Mouse (Mus musculus) neural tube, embryonic 13.5 days (tissue): ENCODE measurements at regions not wholly inside any gene's neighbourhood (a gene's known extent, or its start where the extent isn't known, plus 50 kb on each side); places are given as distances from the start of the nearest gene placed in this dataset.

Experiments used
- ATAC-seq: fragments of 200-750 bp; cut with Nextera tagmentation; 2 replicates; pipeline ENCODE4 v1.8.0; 2017; ENCODE audit warnings: low read depth, mild to moderate bottlenecking, moderate TSS enrichment, moderate library complexity
- H3K27ac ChIP-seq: fragments of 300-500 bp; sonication (generic); replicated peaks from 2 replicates; pipeline ENCODE4 v1.5.1; 2015; ENCODE audit warnings: moderate library complexity, mild to moderate bottlenecking, inconsistent platforms
- H3K27me3 ChIP-seq: fragments of 300-500 bp; sonication (generic); 2 replicates; pipeline ENCODE4 v1.6.1; 2015; ENCODE audit warnings: mild to moderate bottlenecking, inconsistent platforms
- H3K36me3 ChIP-seq: fragments of 300-500 bp; sonication (generic); 2 replicates; pipeline ENCODE4 v1.6.1; 2015; ENCODE audit warnings: mild to moderate bottlenecking, inconsistent platforms
- H3K4me1 ChIP-seq: fragments of 300-500 bp; sonication (generic); replicated peaks from 2 replicates; pipeline ENCODE4 v1.6.1; 2015; ENCODE audit warnings: inconsistent platforms
- H3K4me2 ChIP-seq: fragments of 300-500 bp; sonication (generic); 2 replicates; pipeline ENCODE4 v1.6.1; 2015; ENCODE audit warnings: inconsistent platforms, mild to moderate bottlenecking, moderate library complexity
- H3K4me3 ChIP-seq: fragments of 300-500 bp; sonication (generic); 2 replicates; pipeline ENCODE4 v1.5.1; 2015; ENCODE audit warnings: mild to moderate bottlenecking, inconsistent platforms
- H3K9ac ChIP-seq: fragments of 300-500 bp; sonication (generic); 2 replicates; pipeline ENCODE4 v1.6.1; 2015; ENCODE audit warnings: moderate library complexity, mild to moderate bottlenecking, inconsistent platforms
- H3K9me3 ChIP-seq: fragments of 300-500 bp; sonication (generic); 2 replicates; pipeline ENCODE4 v1.6.1; 2016; ENCODE audit warnings: inconsistent platforms
- WGBS: fragments of 180-500 bp; shearing (Covaris S2); methylation state at CpG from one replicate; pipeline ENCODE4 v1.1.7; 2015; 5-methylcytosine and 5-hydroxymethylcytosine counted together

- no peak for ATAC-seq
- Histone ChIP-seq H3K9me3 (no peaks in the 10 kb centered on the region), H3K27me3 (peaks cover 63% of the 10 kb centered on the region), H3K4me1 (peaks cover 11% of the 10 kb centered on the region), H3K27ac (no peak overlapping the region), H3K36me3 (no peaks in the 10 kb centered on the region), H3K9ac (no peak overlapping the region), H3K4me2 (no peak overlapping the region), H3K4me3 (no peak overlapping the region)
- WGBS, result under 1% methylated on average over 17 of the region's 17 CpGs
Observed at GRCm38 (mm10) chr6:51178799-51179398, 253.6 kb upstream of the Nfe2l3 start.

DNA sequence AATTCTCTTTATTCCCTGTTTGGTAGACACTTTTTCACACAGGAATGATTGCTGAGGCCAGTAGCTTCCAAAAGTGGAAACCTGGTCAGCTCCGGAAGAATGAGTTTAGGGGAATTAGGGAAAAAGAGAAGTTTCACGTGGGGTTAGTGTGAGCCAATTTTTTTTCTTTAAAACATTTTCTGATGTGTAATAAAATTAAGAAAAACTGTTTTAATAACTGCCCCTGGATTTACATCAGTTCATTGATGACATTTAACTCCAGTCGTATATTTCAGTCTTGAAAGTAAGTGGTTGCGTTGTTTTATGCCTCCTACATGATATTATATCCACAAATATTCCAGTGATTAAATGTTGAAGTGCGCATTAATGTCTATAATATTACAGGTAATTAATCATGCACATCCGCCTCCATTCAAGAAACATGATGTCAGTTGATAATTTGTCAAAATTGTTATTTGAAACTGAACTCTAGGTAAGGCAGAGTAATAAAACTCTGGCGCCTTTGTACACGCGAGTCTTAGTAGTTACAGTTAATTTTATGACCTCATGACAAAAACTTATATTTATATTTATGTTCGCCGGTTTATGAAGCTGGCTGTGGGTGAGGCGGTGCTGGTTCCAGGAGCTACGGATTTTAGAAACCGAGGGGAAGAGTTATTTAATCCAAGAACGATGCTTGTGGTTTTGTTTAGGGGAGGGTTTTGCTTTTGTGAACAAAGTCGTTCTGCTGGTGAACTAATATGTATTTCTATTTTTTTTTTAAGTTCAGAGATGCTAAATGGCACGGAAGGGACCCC, 252.5 kb upstream of the Nfe2l3 start:
- WGBS, result 5% methylated on average over 17 of the region's 17 CpGs

GRCm38 (mm10) chr6:51180881-51181875, 251.3 kb upstream of the Nfe2l3 start:
- H3K27ac ChIP-seq, result no peak overlapping the region
- no peaks in the 10 kb centered on the region for H3K9me3 ChIP-seq
- no peak overlapping the region for H3K4me3 ChIP-seq
- H3K9ac ChIP-seq, result no peak overlapping the region
- WGBS, result 4% methylated on average over 11 of the region's 11 CpGs
- H3K4me1 ChIP-seq, result no peaks in the 10 kb centered on the region
- H3K36me3 ChIP-seq, result no peaks in the 10 kb centered on the region
- no peak for ATAC-seq
- no peak overlapping the region for H3K4me2 ChIP-seq
- H3K27me3 ChIP-seq, result peaks cover 76% of the 10 kb centered on the region

More for the DNA sequence above, 252.5 kb upstream of the Nfe2l3 start:
- Histone ChIP-seq H3K27me3 (peaks cover 68% of the 10 kb centered on the region), H3K4me3 (no peak overlapping the region), H3K4me1 (peaks cover under 1% of the 10 kb centered on the region; the same call in 1 of the 2 replicates), H3K9me3 (no peaks in the 10 kb centered on the region), H3K36me3 (no peaks in the 10 kb centered on the region), H3K9ac (no peak overlapping the region), H3K4me2 (no peak overlapping the region), H3K27ac (no peak overlapping the region)
- no peak for ATAC-seq

DNA sequence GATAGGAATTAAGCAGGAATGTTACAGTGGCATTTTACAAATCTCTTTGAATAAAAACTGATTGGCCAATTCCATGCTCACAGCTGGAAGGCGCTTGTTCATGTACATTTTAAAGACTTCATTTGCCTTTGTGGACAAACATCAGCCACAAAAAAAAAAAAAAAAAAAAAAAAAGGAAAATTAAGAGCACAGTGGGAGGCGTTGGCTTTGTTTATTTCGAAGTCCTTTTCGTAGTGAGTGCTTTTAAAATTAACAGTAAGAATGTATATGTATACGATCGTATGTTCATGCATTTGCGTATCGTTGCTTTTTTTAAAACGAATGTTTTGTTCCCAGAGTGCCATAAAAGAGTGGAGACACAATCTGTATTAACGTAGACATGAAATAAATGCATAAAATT, 250.6 kb upstream of the Nfe2l3 start:
- no peaks in the 10 kb centered on the region for H3K9me3 ChIP-seq
- peaks cover 76% of the 10 kb centered on the region for H3K27me3 ChIP-seq
- H3K27ac ChIP-seq, result no peak overlapping the region
- ATAC-seq, result no peak
- no peak overlapping the region for H3K4me2 ChIP-seq
- H3K36me3 ChIP-seq, result no peaks in the 10 kb centered on the region
- H3K4me1 ChIP-seq, result no peaks in the 10 kb centered on the region
- H3K4me3 ChIP-seq, result no peak overlapping the region
- no peak overlapping the region for H3K9ac ChIP-seq
- 14% methylated on average over 10 of the region's 10 CpGs for WGBS

DNA sequence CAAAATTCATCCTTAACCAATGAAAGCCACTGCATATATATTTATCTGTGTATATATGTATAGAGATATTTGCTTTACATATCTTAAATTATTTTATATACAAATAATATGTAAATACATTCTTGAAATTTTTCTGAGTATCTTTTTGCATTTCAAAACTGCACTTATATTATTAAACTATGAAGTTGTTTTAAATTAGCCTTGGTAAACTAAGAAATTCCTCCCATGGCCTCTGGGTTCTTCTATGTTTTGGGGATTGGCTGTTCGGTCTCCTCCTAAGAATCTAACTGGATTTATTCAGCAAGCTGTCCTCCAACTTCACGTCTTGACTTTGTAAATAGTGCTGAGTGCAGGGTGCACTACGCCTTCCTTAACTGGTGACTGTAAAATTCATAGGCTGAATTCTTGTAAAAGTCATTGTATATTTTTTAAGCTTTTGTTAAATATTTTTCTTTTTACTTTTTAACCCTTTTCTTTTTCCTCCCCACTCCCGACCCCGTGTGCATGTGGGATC, 249.6 kb upstream of the Nfe2l3 start:
- Histone ChIP-seq H3K9me3 (no peaks in the 10 kb centered on the region), H3K27me3 (peaks cover 78% of the 10 kb centered on the region), H3K9ac (no peak overlapping the region), H3K36me3 (no peaks in the 10 kb centered on the region), H3K4me1 (no peaks in the 10 kb centered on the region), H3K4me3 (no peak overlapping the region), H3K4me2 (no peak overlapping the region), H3K27ac (no peak overlapping the region)
- ATAC-seq, result no peak
- 6% methylated on average over 5 of the region's 5 CpGs for WGBS

DNA sequence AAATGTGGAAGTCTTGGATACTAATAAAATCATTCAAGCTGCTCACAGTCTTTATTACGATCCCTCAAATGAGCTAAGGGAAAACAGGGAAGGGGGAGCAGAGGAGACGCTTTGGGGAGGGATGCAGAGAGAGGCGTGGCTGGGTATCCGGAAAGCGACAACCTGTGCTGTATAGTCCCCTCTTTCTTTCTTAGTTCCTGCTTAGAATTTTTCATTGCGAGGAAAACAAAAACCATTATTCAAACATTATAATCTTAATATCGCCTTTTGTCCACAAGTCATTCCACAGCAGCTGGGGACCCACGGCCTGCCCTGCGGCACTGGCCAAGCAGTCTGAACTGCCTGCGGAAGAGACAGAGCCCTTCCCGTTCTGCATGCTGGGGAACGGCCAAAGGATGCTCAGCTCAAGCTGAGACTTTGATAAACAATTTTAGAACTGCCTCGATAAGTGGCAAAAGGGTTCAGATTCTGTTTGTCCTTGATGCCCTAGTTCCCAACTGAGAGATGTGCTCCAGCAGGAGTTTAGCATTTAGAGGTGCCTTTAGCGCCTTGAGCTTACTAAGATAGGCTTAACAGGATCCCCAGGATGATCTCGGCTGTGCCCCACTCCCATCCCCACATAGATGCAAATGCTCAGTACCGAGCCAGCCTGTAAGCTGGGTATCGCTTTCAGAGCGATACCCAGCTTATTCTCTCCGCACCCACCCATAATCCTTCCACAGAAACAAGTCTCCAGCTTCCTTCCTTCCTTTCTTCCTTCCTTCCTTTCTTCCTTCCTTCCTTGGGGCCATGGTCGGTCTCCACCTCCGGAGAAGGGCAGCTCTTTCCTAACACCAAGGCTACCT, 248.7 kb upstream of the Nfe2l3 start:
- no peak overlapping the region for H3K9ac ChIP-seq
- ATAC-seq, result no peak
- H3K4me3 ChIP-seq, result no peak overlapping the region
- WGBS, result 2% methylated on average over 21 of the region's 21 CpGs
- no peaks in the 10 kb centered on the region for H3K4me1 ChIP-seq
- no peaks in the 10 kb centered on the region for H3K36me3 ChIP-seq
- H3K9me3 ChIP-seq, result no peaks in the 10 kb centered on the region
- H3K4me2 ChIP-seq, result no peak overlapping the region
- no peak overlapping the region for H3K27ac ChIP-seq
- peaks cover 88% of the 10 kb centered on the region for H3K27me3 ChIP-seq

DNA sequence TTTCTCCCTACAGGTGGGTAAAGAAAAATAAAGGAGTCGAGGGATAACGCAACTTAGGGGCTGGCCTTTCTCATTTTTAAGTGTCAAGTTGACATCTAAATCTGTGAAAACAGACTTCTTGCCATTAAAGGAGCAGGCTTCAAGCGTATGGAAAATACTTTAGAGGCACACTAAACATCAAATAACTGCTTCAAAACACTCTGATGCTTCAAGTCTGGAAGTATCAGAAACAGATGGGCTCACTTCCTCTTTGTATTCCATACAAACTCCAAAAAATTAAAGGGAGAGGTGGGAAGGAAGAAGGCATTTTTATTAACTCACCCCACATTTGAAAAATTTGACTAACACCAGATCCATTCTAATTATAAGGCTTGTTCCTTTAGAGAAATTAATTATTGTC, 248.0 kb upstream of the Nfe2l3 start:
- Histone ChIP-seq H3K27ac (no peak overlapping the region), H3K36me3 (no peaks in the 10 kb centered on the region), H3K9me3 (no peaks in the 10 kb centered on the region), H3K4me3 (no peak overlapping the region), H3K4me1 (no peaks in the 10 kb centered on the region), H3K27me3 (peaks cover 95% of the 10 kb centered on the region), H3K4me2 (no peak overlapping the region), H3K9ac (no peak overlapping the region)
- 5% methylated on average over 3 of the region's 3 CpGs for WGBS
- ATAC-seq, result no peak

DNA sequence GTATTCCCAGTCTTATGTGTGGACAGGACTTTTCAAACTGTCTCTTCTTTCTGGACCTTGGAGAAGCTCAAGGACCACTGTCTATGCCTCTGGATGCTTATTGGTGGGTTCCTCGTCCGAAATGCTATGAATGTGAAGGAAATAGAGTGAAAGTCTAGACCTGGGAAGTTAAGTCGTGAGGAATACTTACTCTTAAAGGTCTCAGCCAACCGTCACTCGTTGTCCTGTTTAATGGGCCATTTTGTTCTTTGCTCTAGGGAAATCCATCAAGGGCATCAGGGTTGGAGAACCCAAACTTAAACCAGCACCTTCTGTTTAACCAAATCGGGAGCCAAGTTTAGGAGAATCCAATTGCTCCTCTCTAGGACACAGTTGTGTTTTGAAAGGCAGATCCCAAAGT, 247.3 kb upstream of the Nfe2l3 start:
- Histone ChIP-seq H3K36me3 (no peaks in the 10 kb centered on the region), H3K27ac (no peak overlapping the region), H3K9me3 (no peaks in the 10 kb centered on the region), H3K4me3 (no peak overlapping the region), H3K4me1 (no peaks in the 10 kb centered on the region), H3K27me3 (peaks cover 95% of the 10 kb centered on the region), H3K4me2 (no peak overlapping the region), H3K9ac (no peak overlapping the region)
- ATAC-seq, result no peak
- 28% methylated on average over 6 of the region's 6 CpGs for WGBS

DNA sequence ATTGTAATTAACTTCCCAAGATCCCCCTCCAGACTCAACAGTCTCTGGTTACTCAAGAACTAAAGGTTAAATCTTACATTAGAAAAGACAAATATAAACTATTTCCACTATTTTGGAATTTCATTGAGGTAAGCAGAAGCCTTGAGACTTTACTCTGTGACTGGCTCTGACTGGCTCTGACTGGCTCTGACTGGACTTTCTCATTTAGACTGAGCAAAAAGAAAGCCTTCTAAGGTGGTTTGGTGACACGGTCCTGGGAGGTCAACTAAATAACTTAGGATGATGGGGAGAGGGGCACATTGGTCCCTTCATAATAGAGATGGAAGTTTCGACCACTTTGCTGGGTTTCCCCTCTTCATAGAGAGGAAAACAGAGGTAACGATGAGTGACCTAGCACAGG, 243.3 kb upstream of the Nfe2l3 start:
- Histone ChIP-seq H3K9ac (no peak overlapping the region), H3K4me2 (no peak overlapping the region), H3K36me3 (no peaks in the 10 kb centered on the region), H3K27ac (no peak overlapping the region), H3K9me3 (no peaks in the 10 kb centered on the region), H3K27me3 (peaks cover 87% of the 10 kb centered on the region), H3K4me1 (peaks cover 21% of the 10 kb centered on the region), H3K4me3 (no peak overlapping the region)
- WGBS, result 85% methylated on average over 3 of the region's 3 CpGs
- no peak for ATAC-seq

DNA sequence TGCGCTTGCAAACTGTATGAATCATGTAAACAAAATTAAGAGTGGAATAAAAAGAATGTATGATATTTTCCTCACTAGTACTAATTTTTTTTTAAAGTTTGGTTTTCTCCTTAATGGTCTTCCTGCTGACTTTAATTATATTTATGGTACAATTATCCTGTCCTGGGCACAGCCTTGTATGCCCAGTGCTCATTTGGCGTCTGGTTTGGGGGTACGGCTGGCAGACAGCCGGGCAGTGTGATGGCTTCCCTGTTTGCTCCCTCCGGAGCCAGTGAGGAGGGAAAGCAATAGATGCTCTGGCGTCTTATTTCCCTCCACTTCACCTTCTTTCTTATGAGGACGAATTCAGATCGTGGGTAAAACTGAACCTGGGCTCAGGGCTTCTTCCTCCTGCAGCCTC, 239.6 kb upstream of the Nfe2l3 start:
- WGBS, result 27% methylated on average over 8 of the region's 8 CpGs
- Histone ChIP-seq H3K9ac (peak overlapping the region; percentile 12; the same call in 1 of the 2 replicates), H3K27ac (peak overlapping the region; percentile 56), H3K4me3 (0 out of 2 replicates have a peak overlapping the region, but pooled peaks have one; percentile 1), H3K9me3 (no peaks in the 10 kb centered on the region), H3K4me2 (peak overlapping the region; percentile 34), H3K4me1 (peaks cover 21% of the 10 kb centered on the region), H3K27me3 (peaks cover 62% of the 10 kb centered on the region), H3K36me3 (no peaks in the 10 kb centered on the region)
- peak; percentile 64; the same call in 1 of the 2 replicates for ATAC-seq

DNA sequence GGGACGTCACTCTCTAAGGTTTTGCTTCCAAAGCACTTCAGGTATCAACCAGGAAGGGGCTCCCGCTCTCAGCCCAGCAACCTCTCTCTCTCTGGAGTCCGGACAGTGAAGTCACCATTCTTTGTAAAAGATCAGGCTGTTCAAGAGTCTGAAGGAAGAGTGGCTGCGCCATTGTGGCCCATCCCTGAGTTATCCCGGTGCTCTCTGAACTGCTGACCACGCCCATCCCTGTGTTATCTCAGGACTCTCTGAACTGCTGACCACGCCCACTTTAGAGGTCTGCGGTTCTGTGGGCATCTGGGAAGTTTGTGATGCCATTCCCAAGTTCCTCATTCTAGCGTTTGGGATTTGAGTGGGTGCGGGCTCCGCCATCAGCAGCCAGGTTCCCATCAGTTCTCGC, 239.1 kb upstream of the Nfe2l3 start:
- H3K36me3 ChIP-seq, result no peaks in the 10 kb centered on the region
- H3K27me3 ChIP-seq, result peaks cover 57% of the 10 kb centered on the region
- peak; percentile 51; the same call in 1 of the 2 replicates for ATAC-seq
- H3K9me3 ChIP-seq, result no peaks in the 10 kb centered on the region
- H3K4me3 ChIP-seq, result 0 out of 2 replicates have a peak overlapping the region, but pooled peaks have one; percentile 1
- peak overlapping the region; percentile 12; the same call in 1 of the 2 replicates for H3K9ac ChIP-seq
- WGBS, result 18% methylated on average over 12 of the region's 12 CpGs
- H3K4me1 ChIP-seq, result peaks cover 21% of the 10 kb centered on the region
- H3K27ac ChIP-seq, result peak overlapping the region; percentile 56
- peak overlapping the region; percentile 34 for H3K4me2 ChIP-seq
